Mouse (Mus musculus) urinary bladder, adult 2 months (tissue): ENCODE results near the gene Wdr86. TPM values are rescaled to one million over a fixed set of nuclear protein-coding genes. Genes with fewer than 3 reads are reported as not detected.
"Not testable (repeated sequence)": the region's sequence is repeated elsewhere in the genome, so short reads cannot be mapped to it uniquely, and the experiment has no call there.

Source experiments
- DNase-seq: peaks from one replicate; pipeline ENCODE4 v3.0.0; 2022; ENCODE audit warnings: low spot score
- polyA plus RNA-seq: library from polyadenylated mRNA; depleted of rRNA; stranded (reverse); fragments of >200 nt; gene quantifications from 2 replicates; pipeline ENCODE4 v1.2.3, GENCODE M21; 2012

Gene Wdr86
- polyA plus RNA-seq, 1 experiment = 0.98 TPM

DNA sequence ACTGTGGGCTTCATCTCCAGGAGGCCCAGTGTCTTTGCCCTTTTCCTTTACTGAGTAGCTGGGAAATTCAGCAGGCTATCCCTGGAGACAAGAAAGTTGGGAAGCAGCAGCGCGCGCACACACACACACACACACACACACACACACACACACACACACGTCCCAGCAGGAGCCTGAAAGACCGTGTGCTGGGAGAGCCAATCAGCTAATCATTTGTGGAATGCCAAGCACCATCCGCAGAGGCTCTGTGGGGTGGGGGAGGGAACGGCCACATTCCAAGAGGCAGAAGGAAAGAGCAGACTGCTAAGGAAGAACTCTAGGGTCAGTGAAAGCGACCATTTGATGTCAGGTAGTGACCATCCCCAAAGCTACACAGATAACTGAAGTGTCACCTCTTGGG, 2.6 kb upstream of the Wdr86 start:
- no peak for DNase-seq

- DNase-seq = no peak
These were observed 459 bp upstream of the Wdr86 start for GRCm38 (mm10) chr5:24730986-24731385.

GRCm38 (mm10) chr5:24729797-24730487, 585 bp downstream of the Wdr86 start:
- no peak for DNase-seq

DNA sequence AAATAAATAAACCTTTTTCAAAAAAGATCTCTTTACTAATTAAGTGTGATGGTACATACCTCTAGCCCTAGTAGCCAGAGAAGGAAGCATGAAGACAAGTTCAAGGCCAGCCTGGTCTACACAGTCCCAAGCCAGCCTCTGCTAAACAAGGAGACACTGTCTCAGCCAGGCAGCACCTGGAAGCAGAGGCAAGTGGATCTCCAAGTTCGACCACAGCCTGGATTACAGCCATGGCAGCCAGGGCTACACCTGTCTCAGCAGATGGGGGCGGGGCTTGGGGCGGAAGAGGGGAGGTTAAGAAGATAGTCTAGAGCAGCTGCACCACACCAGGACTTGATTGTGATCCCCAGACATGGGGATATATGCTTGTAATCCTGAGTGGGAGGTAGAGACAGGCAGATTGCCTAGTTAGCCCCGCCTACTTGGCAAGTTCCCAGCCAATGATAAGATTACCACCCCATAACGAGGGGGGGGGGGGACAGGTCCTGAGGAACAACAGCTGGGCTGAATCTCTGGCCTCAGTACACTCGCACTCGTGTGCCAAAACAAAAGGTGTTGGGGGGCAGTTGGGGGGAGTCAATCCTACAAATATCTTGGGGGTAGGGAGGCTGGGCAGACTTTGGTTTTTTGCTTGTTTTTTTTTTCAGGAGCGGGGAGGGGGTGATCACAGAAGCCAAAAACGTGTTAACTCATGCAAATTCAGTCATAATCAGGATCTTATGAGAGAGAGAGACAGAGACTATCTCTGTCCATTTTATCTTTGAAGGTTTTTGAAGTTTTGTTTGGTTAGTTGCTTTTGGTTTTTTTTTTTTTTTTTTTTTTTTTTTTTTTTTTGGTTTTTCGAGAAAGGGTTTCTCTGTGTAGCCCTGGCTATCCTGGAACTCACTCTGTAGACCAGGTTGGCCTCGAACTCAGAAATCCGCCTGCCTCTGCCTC, 3.4 kb downstream of the Wdr86 start:
- no peak for DNase-seq

GRCm38 (mm10) chr5:24725897-24726296, 4.6 kb downstream of the Wdr86 start:
- no peak for DNase-seq

- no peak for DNase-seq
These were observed 5.7 kb downstream of the Wdr86 start for GRCm38 (mm10) chr5:24724805-24725204.

- DNase-seq = no peak
These were observed 6.3 kb downstream of the Wdr86 start for GRCm38 (mm10) chr5:24724270-24724634.

DNA sequence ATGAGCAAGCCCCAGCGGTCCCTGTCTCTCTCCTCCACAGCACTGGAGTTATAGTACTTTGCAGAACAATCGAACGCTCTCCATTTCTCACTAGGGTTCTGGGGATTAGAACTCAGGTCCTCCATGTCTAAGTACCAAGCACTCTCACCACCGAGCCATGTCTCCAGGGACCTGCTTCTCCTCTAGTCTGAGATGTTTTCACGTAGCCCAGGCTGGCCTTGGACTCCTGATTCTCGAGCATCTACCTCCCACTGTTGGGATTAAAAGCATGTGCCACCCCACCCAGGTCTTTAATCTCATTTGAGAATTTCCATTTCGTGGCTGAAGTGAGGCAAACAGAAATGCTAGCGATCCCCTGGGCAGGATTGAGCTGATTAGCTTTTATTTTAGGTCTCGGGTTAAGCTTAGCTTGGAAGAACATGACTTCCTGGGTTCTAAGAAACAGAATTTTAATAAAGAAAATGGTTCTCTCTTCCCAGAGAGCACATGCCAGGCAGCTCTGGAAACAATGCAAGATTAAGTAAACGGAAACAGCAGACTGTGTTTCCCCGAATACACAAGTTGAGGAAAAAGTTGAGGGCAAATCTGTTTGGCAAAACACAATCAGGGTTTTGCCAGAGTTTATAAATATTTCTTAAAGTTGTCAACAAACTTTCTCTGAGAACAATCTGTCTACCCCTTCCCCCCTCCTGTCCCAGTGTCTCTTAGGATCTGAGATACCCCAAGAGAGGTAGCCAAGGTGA, 6.8 kb downstream of the Wdr86 start:
- no peak for DNase-seq

DNA sequence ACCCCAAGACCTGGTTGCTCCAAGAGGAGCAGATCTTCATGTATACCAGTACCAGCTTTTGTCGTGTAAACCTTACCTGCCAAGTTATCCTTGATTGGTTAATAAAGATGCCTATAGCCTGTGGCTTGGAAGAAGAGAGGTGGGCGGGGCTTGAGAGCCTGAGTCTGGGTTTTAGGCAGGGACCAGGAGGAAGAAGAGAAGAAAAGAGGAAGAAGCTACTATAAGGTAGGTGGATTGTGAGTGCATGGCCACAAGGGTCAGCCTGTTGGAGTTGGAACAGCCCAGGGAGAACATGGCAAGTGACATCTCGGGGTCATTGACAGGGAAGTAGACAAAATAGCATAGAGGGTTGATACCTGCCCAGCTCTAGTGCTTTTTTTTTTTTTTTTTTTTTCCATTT, 10.7 kb downstream of the Wdr86 start:
- DNase-seq = no peak

DNA sequence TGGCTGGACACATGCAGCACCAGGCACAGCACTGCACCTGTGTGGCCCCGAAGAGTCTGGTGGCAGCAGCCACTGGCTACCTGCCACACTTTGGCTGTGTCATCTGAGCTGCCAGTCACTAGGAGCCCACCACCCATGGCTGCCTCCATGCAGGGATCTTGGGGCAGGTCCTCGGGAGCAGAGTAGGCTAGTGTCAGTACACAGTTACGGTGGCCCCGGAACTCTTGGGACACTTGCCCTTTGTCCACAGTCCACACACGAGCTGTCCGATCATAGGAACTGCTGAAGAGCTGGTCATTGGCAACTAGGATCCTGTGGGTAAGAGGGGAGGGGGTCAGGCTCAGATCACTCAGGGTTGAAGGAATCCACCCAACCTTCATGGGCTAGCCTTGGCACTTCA, 12.5 kb downstream of the Wdr86 start:
- no peak for DNase-seq

DNA sequence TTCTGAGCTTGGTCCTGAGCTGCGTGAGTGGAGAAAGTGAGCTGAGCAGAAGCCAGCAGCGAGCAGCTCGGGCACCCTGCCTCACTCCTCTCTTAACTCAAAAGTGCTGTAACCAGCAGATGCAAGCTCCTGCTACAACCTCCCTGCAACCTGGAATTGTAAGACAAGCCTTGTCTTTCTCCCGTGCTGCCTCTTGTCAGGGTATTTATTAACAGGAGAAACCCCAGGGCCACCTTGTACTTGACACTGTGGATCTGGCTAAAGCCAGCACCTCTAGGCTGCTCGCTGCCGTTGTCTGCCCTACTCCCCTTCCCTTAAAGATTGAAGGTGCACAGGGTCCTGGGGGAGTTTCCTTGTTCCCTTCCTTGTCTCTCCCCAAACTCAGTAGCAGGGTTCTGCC, 16.5 kb downstream of the Wdr86 start:
- DNase-seq = no peak

- no peak for DNase-seq
These were observed 17.3 kb downstream of the Wdr86 start for GRCm38 (mm10) chr5:24713199-24713598.

DNA sequence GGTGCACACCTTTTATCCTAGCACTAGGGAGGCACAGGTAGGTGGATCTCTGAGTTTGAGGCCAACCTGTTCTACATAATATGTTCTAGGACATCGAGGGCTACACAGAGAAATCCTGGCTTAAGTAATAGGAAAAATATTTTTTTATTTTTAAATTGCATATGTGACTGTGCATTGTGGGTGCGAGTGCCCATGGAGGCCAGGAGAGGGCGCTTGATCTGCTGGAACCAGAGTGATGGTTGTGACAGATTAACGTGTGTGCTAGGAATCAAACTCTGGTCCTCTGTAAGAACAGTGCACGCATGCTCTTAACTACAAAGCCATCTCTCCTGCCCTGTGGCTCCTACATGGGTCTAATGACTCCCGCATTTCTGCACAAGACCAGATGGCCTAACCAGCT, 18.9 kb downstream of the Wdr86 start:
- DNase-seq = no peak

- no peak for DNase-seq
These were observed 20.6 kb downstream of the Wdr86 start for GRCm38 (mm10) chr5:24709962-24710361.

DNA sequence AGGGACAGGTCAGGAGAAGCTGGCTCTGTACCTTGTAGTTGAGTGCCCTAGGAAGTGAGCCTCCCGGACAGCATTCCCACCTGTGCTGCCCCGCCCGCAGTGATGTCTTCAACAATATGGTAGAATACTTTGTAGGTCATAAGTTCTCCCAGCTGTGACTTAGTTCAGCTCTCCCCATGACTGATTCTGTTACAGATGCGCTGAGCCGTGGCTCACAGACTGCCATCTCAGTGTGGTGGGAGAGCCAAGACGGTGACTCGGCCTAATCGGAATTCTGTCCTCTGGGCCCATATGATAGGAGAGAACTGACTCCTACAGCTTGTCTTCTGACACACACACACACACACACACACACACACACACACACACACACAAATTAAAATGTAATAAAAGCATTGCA, 25.9 kb downstream of the Wdr86 start:
- DNase-seq = no peak

DNA sequence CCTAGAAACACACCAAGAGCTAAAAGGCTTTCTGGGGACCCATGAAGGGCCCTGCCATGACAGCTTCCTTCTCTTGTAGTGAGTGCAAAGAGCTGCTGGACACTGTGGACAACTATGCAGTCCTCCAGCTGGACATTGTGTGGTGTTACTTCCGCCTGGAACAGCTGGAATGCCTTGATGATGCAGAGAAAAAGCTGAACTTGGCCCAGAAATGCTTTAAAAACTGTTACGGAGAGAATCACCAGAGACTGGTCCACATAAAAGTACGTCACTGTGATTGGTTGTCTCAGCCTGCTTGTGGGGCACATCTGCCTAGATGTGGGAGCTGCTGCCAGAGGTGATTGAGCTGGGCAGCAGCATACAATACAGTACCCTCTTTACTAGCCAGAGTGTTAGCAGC, 29.3 kb downstream of the Wdr86 start:
- no peak for DNase-seq

- no peak for DNase-seq
These were observed 33.8 kb downstream of the Wdr86 start for GRCm38 (mm10) chr5:24696704-24697103.

DNA sequence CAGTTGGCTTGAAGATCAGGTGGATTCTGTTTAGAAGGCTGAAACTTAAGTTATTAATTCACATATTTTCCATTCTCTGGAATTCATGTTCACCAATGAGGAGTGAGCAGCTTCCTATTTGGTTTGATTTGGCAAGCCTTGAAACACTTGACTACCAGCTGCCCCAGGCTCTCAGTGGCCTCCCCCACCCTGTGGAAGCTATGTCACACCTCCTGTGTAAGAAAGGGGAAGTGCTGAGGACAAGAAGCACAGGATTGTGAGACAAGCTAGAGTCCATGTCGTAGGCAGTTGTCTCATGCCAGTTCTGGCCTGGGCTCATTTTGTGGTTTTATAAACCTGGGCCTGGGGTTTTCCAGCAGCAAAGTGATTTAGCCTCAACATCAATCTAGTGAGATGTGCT, 42.8 kb downstream of the Wdr86 start:
- DNase-seq = no peak

GRCm38 (mm10) chr5:24686671-24687420, 43.7 kb downstream of the Wdr86 start:
- DNase-seq = not testable (repeated sequence)

- no peak for DNase-seq
These were observed 44.4 kb downstream of the Wdr86 start for GRCm38 (mm10) chr5:24686176-24686575.

- peak; percentile 91 for DNase-seq
These were observed 45.0 kb downstream of the Wdr86 start, which contains the start of gene Nub1 for GRCm38 (mm10) chr5:24685366-24686093. TSS of gene Nub1 (plus strand) at chr5:24685532.
